Mouse (Mus musculus) 3T3-L1 (cell line): ENCODE results near the gene Hoxa9.

Experiments used
- DNase-seq: peaks from one replicate; pipeline ENCODE4 v3.0.0-alpha.2; 2015; ENCODE audit warnings: low read depth, low spot score

The Hoxa9 gene

DNA sequence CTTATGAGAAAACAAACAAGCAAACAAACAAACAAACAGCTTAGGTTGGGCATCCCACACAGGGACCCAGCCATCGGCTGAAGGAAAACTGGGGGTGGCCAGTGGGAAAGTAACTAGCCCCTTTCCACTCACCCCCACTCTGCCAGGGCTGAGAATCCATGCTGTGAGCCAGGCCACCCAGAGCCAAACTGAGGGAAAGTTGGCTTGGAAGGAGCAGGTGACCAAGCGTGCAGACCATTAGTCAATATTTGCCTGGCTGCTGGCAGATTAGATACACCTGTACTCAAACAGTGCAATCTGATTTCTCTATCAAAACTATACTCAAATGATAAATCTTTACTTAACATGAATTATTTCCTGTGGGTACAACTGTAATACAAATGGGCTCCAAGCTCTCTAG lies 48.9 kb downstream of the Hoxa9 start:
- DNase-seq = no peak

DNA sequence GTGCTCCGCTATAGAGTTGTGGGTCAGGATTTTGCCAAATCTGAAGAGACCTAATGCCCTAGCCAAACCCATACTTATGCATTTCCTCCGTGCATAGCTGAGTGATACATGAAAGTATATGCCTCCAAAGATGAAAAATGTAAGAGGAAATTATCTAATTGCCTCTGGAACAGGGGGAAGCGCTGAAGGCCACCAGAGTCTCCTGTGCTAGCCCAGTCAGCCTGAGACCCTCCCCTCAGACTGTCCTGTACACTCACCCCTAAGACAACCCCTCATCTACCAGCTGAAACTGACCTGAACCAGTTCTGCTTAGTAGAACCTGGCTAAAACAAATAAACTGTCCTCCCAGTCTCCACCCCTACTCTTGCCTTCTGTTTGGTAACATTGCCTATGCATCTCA lies 50.2 kb downstream of the Hoxa9 start:
- no peak for DNase-seq

DNA sequence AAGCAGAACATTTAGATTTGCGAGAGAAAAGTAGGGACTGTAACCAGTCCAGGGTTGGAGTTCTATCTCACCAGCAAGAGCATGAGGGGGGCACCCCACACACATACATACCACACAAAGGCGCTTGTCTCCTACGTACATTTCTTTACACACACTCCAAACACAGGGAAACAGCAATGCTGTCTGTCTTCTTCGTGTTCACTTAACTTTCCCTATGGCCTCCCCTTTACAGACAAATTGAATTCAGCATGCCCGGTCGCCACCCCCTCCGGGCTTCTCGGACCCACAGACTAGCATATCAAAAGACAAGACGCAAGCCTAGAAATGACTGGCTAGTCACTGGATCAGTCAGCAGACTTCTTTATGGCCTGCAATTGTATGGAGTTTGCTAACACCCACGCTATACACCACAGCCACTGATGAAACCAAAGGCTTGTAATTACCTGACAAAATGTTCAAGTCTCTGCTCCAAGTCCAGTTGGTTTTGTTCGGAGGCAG lies 50.6 kb downstream of the Hoxa9 start:
- no peak for DNase-seq

DNA sequence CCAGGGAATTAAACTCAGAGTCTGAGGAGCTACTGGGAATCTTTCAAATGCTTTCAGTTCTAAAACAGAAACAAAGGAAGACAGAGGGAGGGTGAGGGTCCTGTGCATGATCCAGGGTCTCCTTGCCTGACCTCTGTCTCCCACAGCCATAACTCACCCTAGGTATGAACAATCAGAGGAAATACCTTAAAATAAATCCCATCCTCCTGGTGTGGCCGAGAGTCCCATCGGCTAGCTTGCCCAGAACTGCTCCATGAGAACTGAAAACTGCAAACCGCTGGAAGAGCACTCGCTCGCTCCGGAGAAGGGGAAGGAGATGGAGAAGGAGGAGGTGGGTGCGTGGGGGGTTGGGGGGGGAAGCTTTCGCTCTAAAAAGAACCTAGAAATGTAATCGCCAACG lies 51.2 kb downstream of the Hoxa9 start:
- DNase-seq = no peak

DNA sequence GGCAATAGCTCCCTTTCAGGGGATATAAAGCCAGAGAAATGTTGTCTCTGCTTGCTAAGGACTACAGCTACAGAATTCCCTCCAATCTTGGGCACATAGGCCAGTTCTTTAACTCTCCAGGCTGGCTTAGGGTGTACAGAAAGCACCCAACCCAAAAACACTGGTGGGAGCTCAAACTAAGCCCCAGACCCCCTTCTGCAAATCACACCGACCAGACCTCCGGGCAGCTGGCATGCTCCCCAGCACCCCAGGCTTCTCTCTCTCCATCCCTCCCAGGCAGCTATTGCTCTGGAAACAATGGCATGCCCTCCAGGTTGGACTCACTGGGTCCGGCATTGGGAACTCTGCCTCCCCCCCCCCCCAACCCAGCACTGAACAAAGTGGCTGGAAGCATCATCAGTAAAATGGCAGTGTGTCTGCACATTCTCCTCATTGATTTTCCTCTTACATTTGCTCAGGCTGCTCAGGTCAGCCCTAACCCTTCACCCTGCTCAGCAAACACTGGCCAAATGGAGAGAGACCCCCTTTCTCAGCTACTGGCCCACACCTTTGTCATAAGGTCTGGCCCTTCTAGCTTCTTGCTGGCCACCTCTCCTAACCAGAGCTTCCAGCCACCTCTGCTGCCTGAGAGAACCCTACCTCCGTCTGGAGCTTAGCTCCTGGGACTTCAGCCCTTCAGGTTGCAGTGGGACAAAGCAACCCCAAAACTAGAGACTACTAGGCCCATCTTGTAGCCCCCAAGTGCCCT lies 51.8 kb downstream of the Hoxa9 start:
- DNase-seq = no peak

DNA sequence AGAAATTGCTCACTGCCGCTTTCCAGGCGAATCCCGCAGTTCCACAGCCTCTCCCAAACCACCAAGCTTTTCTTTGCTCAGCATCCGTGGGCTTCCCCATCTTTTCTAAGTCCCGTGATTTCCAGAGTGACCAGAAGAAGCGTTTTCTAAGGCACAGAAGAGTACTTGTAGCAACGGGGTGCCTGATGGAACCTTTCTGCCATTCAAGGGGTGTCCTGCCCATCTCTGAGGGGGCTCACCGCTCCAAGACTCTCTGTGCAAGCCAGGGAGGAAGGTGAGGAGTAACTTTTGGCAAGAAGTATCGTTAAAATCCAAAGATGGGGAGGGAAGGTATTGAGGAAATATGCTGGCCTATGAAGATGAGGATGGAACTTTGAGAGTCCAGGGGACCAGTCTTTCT lies 53.1 kb downstream of the Hoxa9 start:
- no peak for DNase-seq

DNA sequence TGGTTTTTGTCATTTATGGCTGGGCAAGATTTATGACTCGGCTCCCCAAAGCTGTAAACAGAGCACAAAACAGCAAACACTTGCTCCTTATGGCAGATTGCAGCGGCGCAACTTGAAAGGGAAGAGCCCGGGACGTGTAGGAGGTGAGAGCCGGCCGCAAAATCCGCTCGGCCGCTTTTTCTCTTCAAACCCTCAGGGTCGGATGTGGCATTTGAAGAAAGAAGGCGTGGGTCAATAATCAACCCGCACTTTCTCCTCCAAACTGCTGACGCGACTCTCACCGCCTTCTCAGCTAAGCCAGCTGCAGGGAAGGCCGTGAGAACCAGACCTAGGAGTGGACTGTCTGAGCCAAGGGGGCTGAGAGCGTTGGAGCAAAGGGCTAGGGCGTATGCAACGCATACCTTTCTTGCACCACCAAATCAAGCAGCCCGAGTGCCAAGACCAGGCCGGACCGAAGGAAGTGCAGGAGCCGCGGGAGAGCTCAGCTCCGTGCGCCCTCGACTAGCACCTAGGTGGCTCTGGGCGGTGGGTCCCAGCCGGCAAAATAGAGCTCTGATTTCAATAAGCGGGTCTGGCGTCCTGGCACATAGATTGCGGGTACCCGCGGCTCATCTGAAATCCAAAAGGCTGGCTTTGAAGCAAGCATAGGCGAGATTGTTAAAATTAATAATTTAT lies 53.7 kb downstream of the Hoxa9 start, which contains the start of gene 5730596B20Rik:
5730596B20Rik (plus strand) TSS at position 438 of the 675 bp plus-strand sequence.
- DNase-seq = peak; percentile 71

DNA sequence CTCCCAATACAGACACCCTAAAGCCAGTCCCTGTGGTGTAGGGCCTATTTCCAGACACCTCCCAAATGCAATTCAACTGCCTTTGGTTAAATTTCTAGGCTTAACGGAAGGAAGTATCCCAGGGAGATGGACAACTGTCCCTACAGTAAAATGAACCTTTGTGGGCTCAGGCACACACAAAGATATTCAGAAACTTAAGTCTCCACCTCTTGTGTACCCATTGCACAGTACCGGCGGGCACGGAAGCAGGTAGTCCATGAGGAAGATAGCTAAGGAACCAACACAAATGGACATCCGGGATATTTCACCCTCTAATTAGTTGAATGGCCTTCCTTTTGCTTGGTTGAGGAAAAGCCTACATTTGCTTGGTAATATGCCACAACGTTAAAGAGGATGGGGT lies 54.5 kb downstream of the Hoxa9 start:
- DNase-seq = no peak

DNA sequence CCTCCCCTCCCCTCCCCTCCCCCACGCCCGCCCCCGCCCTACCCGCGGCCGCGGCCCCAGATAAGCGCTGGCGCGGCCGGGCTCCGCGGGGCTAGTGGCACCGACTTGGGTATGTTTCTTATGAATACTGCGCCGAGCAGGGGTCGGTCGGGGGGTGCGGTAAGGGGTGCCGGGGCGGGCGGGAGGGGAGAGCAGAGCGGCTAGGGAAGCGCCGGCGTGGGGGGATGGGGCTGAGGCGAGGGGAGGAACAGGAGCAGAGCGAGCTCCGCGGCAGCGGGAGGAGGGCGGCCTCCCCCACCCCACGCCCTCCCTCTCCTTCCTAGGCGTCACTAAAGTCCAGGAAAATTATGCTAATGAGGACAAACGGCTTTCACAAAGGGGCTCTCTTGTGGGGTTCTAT lies 55.0 kb downstream of the Hoxa9 start:
- DNase-seq = no peak

DNA sequence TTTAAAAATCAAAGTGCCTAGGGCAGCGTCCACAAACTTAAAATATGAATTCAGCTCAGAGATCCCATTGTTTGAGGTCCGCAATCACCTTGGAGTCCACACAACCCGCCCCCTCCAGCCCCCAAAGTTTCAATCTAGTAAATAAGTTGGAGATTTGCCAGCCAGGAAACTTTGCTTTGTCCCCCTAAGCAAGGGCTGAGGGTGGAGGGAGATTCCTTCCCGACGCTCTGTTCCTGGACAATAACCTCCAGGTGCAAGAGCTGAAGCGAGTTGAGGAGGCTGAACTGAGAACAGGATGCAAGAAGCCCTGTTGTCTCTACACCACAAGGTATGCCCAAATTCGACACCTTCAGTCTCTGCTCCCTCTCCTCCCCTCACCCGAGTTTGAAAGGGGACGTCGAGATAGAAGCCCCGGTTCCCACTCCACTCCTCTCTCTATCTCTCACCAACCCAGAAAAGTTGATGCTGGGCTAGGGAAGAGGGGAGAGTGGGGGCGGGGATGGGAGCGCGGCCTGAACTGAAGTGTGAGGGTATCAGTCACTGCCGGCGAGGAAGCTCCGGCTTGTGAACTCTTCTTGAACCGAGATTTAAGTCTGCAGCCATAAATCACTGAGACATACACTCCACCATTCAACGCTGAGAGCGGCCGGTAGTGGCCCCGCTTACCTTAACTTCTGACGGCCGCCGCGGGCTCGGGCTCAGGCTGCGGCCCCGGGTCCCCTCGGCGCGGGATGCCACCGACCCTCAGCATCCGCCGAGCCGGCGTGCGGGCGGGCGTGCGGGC lies 55.7 kb downstream of the Hoxa9 start:
- peak; percentile 64 for DNase-seq

DNA sequence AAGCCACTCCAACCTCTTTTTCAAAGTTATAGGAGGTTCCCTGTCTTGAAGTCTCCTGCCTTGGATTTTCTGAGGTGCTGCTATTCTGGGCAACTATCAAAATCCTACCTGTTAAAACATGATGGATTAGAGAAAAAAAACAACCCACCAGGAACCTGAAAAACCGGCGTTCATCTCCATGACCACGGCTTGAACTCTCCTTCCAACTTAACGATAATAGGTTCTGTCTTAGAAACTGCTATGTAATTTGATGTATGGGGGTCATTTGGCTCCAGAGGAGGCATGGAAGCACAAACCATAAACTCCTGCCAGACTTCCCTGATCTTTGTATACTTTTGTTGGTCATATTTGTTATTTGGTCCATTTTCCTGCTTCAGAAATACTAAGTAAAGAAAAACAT lies 57.2 kb downstream of the Hoxa9 start:
- no peak for DNase-seq
